Mouse (Mus musculus) MEL (cell line): ENCODE data around the gene Haghl. TPM values are rescaled to one million over a fixed set of nuclear protein-coding genes. Genes with fewer than 3 reads are reported as not detected.
A peak's percentile ranks its signal among the peaks of the same experiment; 100 is the strongest.

ENCODE experiments used
- DNase-seq: peaks from one replicate; pipeline ENCODE4 v3.0.0; 2011; ENCODE audit warnings: low read depth, low spot score
- H3K27ac ChIP-seq: 2 replicates; pipeline ENCODE4 v1.5.1; 2012; ENCODE audit warnings: low read depth, mild to moderate bottlenecking, control low read depth, low read length, moderate library complexity; ENCODE audit not compliant: control insufficient read depth
- H3K27me3 ChIP-seq, 2 experiments: fragments of 150-350 bp in 1 of 2; sonication (generic) in 1 of 2; 2 replicates each; pipeline ENCODE4 v1.6.1; 2012; ENCODE audit warnings: low read length in 2 of 2, mild to moderate bottlenecking in 2 of 2, improper control_type of control experiment in 1 of 2, moderate library complexity in 1 of 2; ENCODE audit not compliant: insufficient read depth in 2 of 2, control insufficient read depth in 1 of 2
- H3K36me3 ChIP-seq, 2 experiments: 2 replicates each; pipeline ENCODE4 v1.6.1; 2012 to 2014; ENCODE audit warnings: low read length in 2 of 2, improper control_type of control experiment in 1 of 2, inconsistent platforms in 1 of 2, mild to moderate bottlenecking in 1 of 2; ENCODE audit not compliant: insufficient read depth in 2 of 2, control insufficient read depth in 1 of 2
- H3K4me1 ChIP-seq, 2 experiments: fragments of 150-350 bp in 1 of 2; sonication (generic) in 1 of 2; 2 replicates each; pipeline ENCODE4 v1.6.1; 2012; ENCODE audit warnings: low read length in 2 of 2, improper control_type of control experiment in 1 of 2, mild to moderate bottlenecking in 1 of 2; ENCODE audit not compliant: insufficient read depth in 2 of 2, control insufficient read depth in 1 of 2
- H3K4me3 ChIP-seq, 2 experiments: fragments of 150-350 bp in 1 of 2; sonication (generic) in 1 of 2; 2 replicates each; pipeline ENCODE4 v1.5.1; 2012; ENCODE audit warnings: low read depth in 2 of 2, low read length in 2 of 2, mild to moderate bottlenecking in 2 of 2, moderate library complexity in 2 of 2, control low read depth in 1 of 2, improper control_type of control experiment in 1 of 2; ENCODE audit not compliant: control insufficient read depth in 1 of 2, insufficient read depth in 1 of 2
- H3K79me2 ChIP-seq: 2 replicates; pipeline ENCODE4 v1.6.1; 2012; ENCODE audit warnings: mild to moderate bottlenecking, low read length, moderate library complexity; ENCODE audit not compliant: control insufficient read depth, poor library complexity, insufficient read depth
- H3K9ac ChIP-seq: 2 replicates; pipeline ENCODE4 v1.6.1; 2012; ENCODE audit warnings: low read depth, mild to moderate bottlenecking, control low read depth, low read length, moderate library complexity; ENCODE audit not compliant: control insufficient read depth, poor library complexity, severe bottlenecking
- H3K9me3 ChIP-seq: fragments of 150-350 bp; sonication (generic); replicated peaks from 2 replicates; pipeline ENCODE4 v1.6.1; 2012; ENCODE audit warnings: mild to moderate bottlenecking, low read length, improper control_type of control experiment, moderate library complexity; ENCODE audit not compliant: insufficient read depth
- BHLHE40 ChIP-seq: IDR thresholded peaks from 2 replicates; pipeline ENCODE4 v1.6.1; 2012; ENCODE audit warnings: low read depth, mild to moderate bottlenecking, inconsistent platforms, low read length, improper control_type of control experiment, borderline replicate concordance
- CHD2 ChIP-seq: IDR thresholded peaks from 2 replicates; pipeline ENCODE4 v1.6.1; 2011; ENCODE audit warnings: low read length, improper control_type of control experiment
- E2F4 ChIP-seq: IDR thresholded peaks from 2 replicates; pipeline ENCODE4 v1.6.1; 2011; ENCODE audit warnings: low read depth, low read length, improper control_type of control experiment, borderline replicate concordance
- ELF1 ChIP-seq: IDR thresholded peaks from 2 replicates; pipeline ENCODE4 v1.6.1; 2014; ENCODE audit warnings: low read depth, mild to moderate bottlenecking, inconsistent platforms, low read length, improper control_type of control experiment, moderate library complexity
- EP300 ChIP-seq, 2 experiments: IDR thresholded peaks; 2 replicates each; pipeline ENCODE4 v1.6.1; 2011; ENCODE audit warnings: improper control_type of control experiment in 2 of 2, low read length in 2 of 2, low read depth in 1 of 2, mild to moderate bottlenecking in 1 of 2
- ETS1 ChIP-seq: IDR thresholded peaks from 2 replicates; pipeline ENCODE4 v1.6.1; 2012; ENCODE audit warnings: low read depth, mild to moderate bottlenecking, inconsistent platforms, low read length, improper control_type of control experiment, moderate library complexity
- GATA1 ChIP-seq: IDR thresholded peaks from 2 replicates; pipeline ENCODE4 v1.6.1; 2011; ENCODE audit warnings: low read depth, low read length, improper control_type of control experiment
- HCFC1 ChIP-seq: IDR thresholded peaks from 2 replicates; pipeline ENCODE4 v1.6.1; 2012; ENCODE audit warnings: low read depth, mild to moderate bottlenecking, inconsistent platforms, low read length, improper control_type of control experiment, moderate library complexity
- MAFK ChIP-seq: IDR thresholded peaks from 2 replicates; pipeline ENCODE4 v1.6.1; 2011; ENCODE audit warnings: low read depth, mild to moderate bottlenecking, low read length, improper control_type of control experiment, borderline replicate concordance
- MAZ ChIP-seq: IDR thresholded peaks from 2 replicates; pipeline ENCODE4 v1.6.1; 2012; ENCODE audit warnings: low read depth, mild to moderate bottlenecking, inconsistent platforms, low read length, improper control_type of control experiment
- MEF2A ChIP-seq: IDR thresholded peaks from 2 replicates; pipeline ENCODE4 v1.6.1; 2014; ENCODE audit warnings: low read depth, mild to moderate bottlenecking, inconsistent platforms, low read length, improper control_type of control experiment; ENCODE audit not compliant: poor library complexity, insufficient replicate concordance, severe bottlenecking; ENCODE audit errors: extremely low read depth
- MYB ChIP-seq: IDR thresholded peaks from 2 replicates; pipeline ENCODE4 v1.6.1; 2011; ENCODE audit warnings: mild to moderate bottlenecking, low read depth, low read length, improper control_type of control experiment
- MYC ChIP-seq: IDR thresholded peaks from 2 replicates; pipeline ENCODE4 v1.6.1; 2011; ENCODE audit warnings: low read depth, mild to moderate bottlenecking, low read length, improper control_type of control experiment, moderate library complexity
- NELFE ChIP-seq: IDR thresholded peaks from 2 replicates; pipeline ENCODE4 v1.6.1; 2011; ENCODE audit warnings: low read depth, low read length, improper control_type of control experiment
- POLR2A ChIP-seq, 2 experiments: IDR thresholded peaks; 2 replicates each; pipeline ENCODE4 v1.6.1; 2011 to 2012; ENCODE audit warnings: low read length in 2 of 2, mild to moderate bottlenecking in 2 of 2, control low read depth in 1 of 2, improper control_type of control experiment in 1 of 2, low read depth in 1 of 2, moderate library complexity in 1 of 2; ENCODE audit not compliant: control insufficient read depth in 1 of 2, insufficient read depth in 1 of 2, poor library complexity in 1 of 2
- POLR2AphosphoS2 ChIP-seq: IDR thresholded peaks from 2 replicates; pipeline ENCODE4 v1.6.1; 2011; ENCODE audit warnings: low read length, improper control_type of control experiment
- POLR2AphosphoS5 ChIP-seq: IDR thresholded peaks from 2 replicates; pipeline ENCODE4 v1.6.1; 2012; ENCODE audit warnings: low read depth, borderline replicate concordance, mild to moderate bottlenecking, inconsistent platforms, low read length, moderate library complexity, mixed read lengths
- RAD21 ChIP-seq: IDR thresholded peaks from 2 replicates; pipeline ENCODE4 v1.6.1; 2011; ENCODE audit warnings: mild to moderate bottlenecking, low read depth, low read length, improper control_type of control experiment
- RCOR1 ChIP-seq: IDR thresholded peaks from 2 replicates; pipeline ENCODE4 v1.6.1; 2012; ENCODE audit warnings: low read depth, mild to moderate bottlenecking, inconsistent platforms, low read length, improper control_type of control experiment
- SIN3A ChIP-seq: IDR thresholded peaks from 2 replicates; pipeline ENCODE4 v1.6.1; 2012; ENCODE audit warnings: low read length, improper control_type of control experiment, inconsistent platforms
- SMC3 ChIP-seq: IDR thresholded peaks from 2 replicates; pipeline ENCODE4 v1.6.1; 2011; ENCODE audit warnings: low read depth, low read length, improper control_type of control experiment
- TAL1 ChIP-seq: IDR thresholded peaks from 2 replicates; pipeline ENCODE4 v1.6.1; 2012; ENCODE audit warnings: mild to moderate bottlenecking, inconsistent platforms, low read length, moderate library complexity, mixed read lengths
- TBP ChIP-seq: IDR thresholded peaks from 2 replicates; pipeline ENCODE4 v1.8.0; 2011; ENCODE audit warnings: low read depth, low read length, improper control_type of control experiment
- TCF12 ChIP-seq: IDR thresholded peaks from 2 replicates; pipeline ENCODE4 v1.6.1; 2014; ENCODE audit warnings: low read depth, mild to moderate bottlenecking, inconsistent platforms, low read length, improper control_type of control experiment, moderate library complexity
- USF1 ChIP-seq: IDR thresholded peaks from 2 replicates; pipeline ENCODE4 v1.6.1; 2014; ENCODE audit warnings: low read depth, mild to moderate bottlenecking, inconsistent platforms, low read length, improper control_type of control experiment, moderate library complexity
- USF2 ChIP-seq, 2 experiments: IDR thresholded peaks; 2 replicates each; pipeline ENCODE4 v1.6.1; 2011 to 2012; ENCODE audit warnings: improper control_type of control experiment in 2 of 2, low read length in 2 of 2, borderline replicate concordance in 1 of 2, inconsistent platforms in 1 of 2, low read depth in 1 of 2, mild to moderate bottlenecking in 1 of 2; ENCODE audit not compliant: insufficient read depth in 1 of 2
- ZC3H11A ChIP-seq: IDR thresholded peaks from 2 replicates; pipeline ENCODE4 v1.6.1; 2012; ENCODE audit warnings: low read depth, mild to moderate bottlenecking, inconsistent platforms, low read length, improper control_type of control experiment
- ZKSCAN1 ChIP-seq: IDR thresholded peaks from 2 replicates; pipeline ENCODE4 v1.6.1; 2012; ENCODE audit warnings: low read depth, mild to moderate bottlenecking, inconsistent platforms, low read length, improper control_type of control experiment, moderate library complexity
- ZMIZ1 ChIP-seq: IDR thresholded peaks from 2 replicates; pipeline ENCODE4 v1.6.1; 2012; ENCODE audit warnings: low read depth, mild to moderate bottlenecking, inconsistent platforms, low read length, improper control_type of control experiment, moderate library complexity
- polyA plus RNA-seq, 2 experiments: library from polyadenylated mRNA; stranded (reverse) in 1 of 2; unstranded in 1 of 2; fragments of >175 nt in 1 of 2; fragments of >200 nt in 1 of 2; gene quantifications; 2 replicates each; pipeline versions ENCODE4 v1.2.1 to v1.2.4; 2012; ENCODE audit warnings: low replicate concordance in 2 of 2, low read depth in 1 of 2; ENCODE audit not compliant: insufficient read length in 2 of 2, insufficient read depth in 1 of 2, missing spikeins in 1 of 2
- total RNA-seq: library from RNA; depleted of rRNA; stranded (reverse); fragments of 300-350 nt; gene quantifications from 2 replicates; pipeline ENCODE4 v1.2.3, GENCODE M21; 2012

The Haghl gene
- total and polyA plus RNA-seq, 3 experiments = 10.7 to 13.2 TPM; not detected in 1

DNA sequence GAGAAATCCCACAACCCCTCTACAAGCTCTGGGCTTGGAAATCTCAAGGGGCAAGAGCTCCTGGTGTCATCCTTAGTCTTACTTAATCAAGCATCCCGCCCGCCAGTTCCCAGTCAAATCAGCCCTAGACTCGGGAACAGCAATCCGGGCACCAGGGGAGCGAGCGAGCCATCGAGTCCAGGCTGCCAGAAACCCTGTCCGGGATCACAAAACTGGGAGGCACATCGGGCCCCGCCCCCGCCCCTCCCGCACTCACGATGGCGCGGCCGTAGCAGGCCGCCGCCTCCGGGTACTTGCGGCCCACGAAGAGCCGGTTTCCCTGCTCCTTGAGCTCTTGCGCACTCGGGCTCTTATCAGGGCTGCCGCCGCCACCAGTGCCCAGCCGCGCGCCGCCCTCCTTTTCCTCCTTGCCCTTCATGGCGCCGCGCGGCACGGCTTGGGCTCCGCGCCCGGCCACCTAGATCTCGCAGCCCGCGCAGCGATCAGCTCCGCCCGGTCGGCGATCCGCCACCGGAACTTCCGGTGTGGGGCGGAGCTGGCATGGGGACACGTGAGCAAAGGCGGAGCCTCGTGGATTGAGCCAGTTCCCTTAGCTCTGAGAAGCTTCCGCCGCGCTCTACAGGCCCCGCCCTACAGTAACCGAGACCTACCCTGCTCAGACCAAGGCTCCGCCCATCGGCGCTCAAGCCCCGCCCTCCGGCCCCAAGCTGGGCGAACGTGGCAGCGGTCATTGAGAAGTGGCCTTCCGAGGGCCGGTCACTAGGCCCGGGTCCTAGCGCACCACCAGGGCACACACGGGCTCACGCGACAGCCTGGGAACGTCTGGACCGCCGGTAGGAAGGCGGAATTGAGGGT is 47.2 kb upstream of the Haghl start (continued):
- peak; percentile 41; the same call in 1 of the 2 replicates for TF ChIP-seq ETS1
- peak; percentile 93 for TF ChIP-seq POLR2AphosphoS2
- no peak for TF ChIP-seq MYB
- TF ChIP-seq ELF1 = peak; percentile 89
- TF ChIP-seq CHD2 = no peak; the same call in 1 of the 2 replicates
- TF ChIP-seq GATA1 = no peak
- peak; percentile 25; the same call in 1 of the 2 replicates for TF ChIP-seq MAZ
- peak; percentile 84 for TF ChIP-seq ZMIZ1
- TF ChIP-seq MAFK = no peak
- peak; percentile 97 for TF ChIP-seq USF1
- TF ChIP-seq TBP = no peak
- peak; percentile 42; the same call in 1 of the 2 replicates for TF ChIP-seq MYC
- no peak for TF ChIP-seq ZKSCAN1
- TF ChIP-seq BHLHE40 = peak; percentile 95
- TF ChIP-seq SMC3 = no peak
- peak; percentile 78; the same call in 1 of the 2 replicates for TF ChIP-seq SIN3A
- no peak for TF ChIP-seq RCOR1
- peak; percentile 93 for TF ChIP-seq NELFE
- peak; percentile 73 to 86 for TF ChIP-seq POLR2A (IDR thresholded peaks at IDR 0.05; ENCODE audit: control insufficient read depth in 1 of 2, insufficient read depth in 1 of 2, low read depth in 1 of 2, low read length in 2 of 2, poor library complexity in 1 of 2)
- TF ChIP-seq E2F4 = no peak
- TF ChIP-seq ZC3H11A = no peak
- TF ChIP-seq USF2 (IDR thresholded peaks at IDR 0.05; ENCODE audit: borderline replicate concordance in 1 of 2, insufficient read depth in 1 of 2, low read depth in 1 of 2, low read length in 2 of 2) = peak in 1 of 2 experiments; percentile 83; a peak in 2 of 4 replicates

DNA sequence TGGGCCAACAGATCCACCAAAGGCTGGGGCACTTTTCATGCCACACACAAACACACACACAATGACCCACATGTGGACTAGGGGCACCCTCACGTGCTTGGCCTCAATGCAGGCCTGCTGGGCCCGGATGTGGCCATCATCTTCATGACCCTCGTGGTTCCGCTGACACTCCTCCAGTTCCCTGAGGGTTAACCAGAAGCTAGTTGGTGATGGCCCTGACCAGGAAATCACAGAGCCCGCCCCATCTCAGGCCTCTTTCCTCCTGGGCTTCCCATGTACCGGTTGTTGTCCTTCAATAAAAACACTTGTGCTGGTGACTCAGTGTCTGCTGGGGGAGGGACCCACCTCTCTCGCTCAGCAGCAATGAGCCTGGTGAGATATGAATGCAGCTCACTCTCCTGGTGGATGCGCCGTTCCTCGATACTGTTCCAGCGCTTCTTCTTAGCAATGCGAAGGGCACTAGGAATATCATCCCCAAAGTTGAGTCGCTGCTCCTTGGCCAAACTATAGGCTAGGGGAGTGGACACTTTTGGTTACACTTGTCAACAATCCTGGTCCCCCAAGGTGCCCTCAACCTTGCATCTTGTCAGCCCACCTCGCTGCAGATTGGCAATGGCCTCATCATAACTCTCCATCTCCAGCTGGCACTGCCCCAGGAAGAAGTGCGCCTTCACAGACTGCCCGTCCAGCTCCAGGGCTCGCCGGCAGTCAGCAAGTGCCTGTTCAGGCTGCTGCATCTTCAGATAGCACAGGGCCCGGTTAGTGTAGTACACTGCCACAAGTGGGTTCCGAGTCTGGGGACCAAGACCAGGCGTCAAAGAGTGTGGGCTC is 46.2 kb upstream of the Haghl start:
- Histone ChIP-seq H3K27ac (peak overlapping the region; percentile 82), H3K79me2 (peaks cover 54% of the 10 kb centered on the region), H3K4me1 (peaks cover 2 to 37% of the 10 kb centered on the region in 2 experiments; a peak in 3 of 4 replicates), H3K9me3 (no peaks in the 10 kb centered on the region), H3K9ac (peak overlapping the region; percentile 94), H3K27me3 (no peaks in the 10 kb centered on the region), H3K36me3 (peaks cover 0 to 13% of the 10 kb centered on the region in 2 experiments; a peak in 2 of 4 replicates), H3K4me3 (peak overlapping the region; percentile 80)
- peak; percentile 56 for DNase-seq
- TF ChIP-seq BHLHE40 = no peak
- TF ChIP-seq ETS1 = no peak
- TF ChIP-seq E2F4 = no peak
- TF ChIP-seq RAD21 = no peak
- no peak for TF ChIP-seq SMC3
- peak; percentile 55; the same call in 1 of the 2 replicates for TF ChIP-seq POLR2AphosphoS2
- TF ChIP-seq TBP = no peak
- 0 out of 2 replicates have a peak, but pooled peaks have one; percentile 14 for TF ChIP-seq MYB
- TF ChIP-seq EP300 (IDR thresholded peaks at IDR 0.05; ENCODE audit: low read depth in 1 of 2, low read length in 2 of 2) = no peak
- TF ChIP-seq TAL1 = no peak
- no peak for TF ChIP-seq MEF2A
- TF ChIP-seq RCOR1 = no peak
- 0 out of 2 replicates have a peak, but pooled peaks have one; percentile 41 for TF ChIP-seq ZMIZ1
- TF ChIP-seq GATA1 = no peak
- peak; percentile 59; the same call in 1 of the 2 replicates for TF ChIP-seq POLR2AphosphoS5
- TF ChIP-seq HCFC1 = no peak
- TF ChIP-seq ZC3H11A = no peak
- no peak for TF ChIP-seq TCF12
- TF ChIP-seq USF2 (IDR thresholded peaks at IDR 0.05; ENCODE audit: borderline replicate concordance in 1 of 2, insufficient read depth in 1 of 2, low read depth in 1 of 2, low read length in 2 of 2) = no peak
- no peak for TF ChIP-seq USF1
